In the genomic region with DNA sequence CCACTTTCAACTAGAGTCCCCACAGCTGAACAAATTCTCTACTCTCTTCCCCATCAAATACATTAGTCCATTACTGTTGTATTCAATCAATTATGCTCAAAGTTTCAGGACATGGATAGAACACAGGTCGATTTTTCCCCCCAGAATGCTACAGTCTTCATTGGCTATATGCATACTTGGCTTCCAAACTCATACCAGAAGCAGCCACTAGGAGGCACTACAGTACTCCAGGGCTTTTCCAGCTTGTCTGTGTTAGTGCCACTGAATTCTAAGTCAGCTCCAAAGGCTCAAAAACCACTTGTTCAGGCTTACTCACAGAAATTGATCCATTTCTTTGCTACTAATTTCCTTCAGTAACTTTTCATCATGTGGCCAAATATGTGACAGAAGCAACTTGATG, we compare ENCODE assay signal across 9 mouse cellular contexts.
DNase-seq lines count a peak whose midpoint lies in the region; ATAC-seq and TF ChIP-seq lines count a peak whose summit lies in the region.
"Had no signal": no experiment of that assay in that cellular context is flagged by ENCODE, and none has a peak within 500 bp of the region (broad histone marks: within the 10 kb centered on the region; RNA-seq: fewer than 3 reads in every experiment).

No protein-coding gene starts in this region.

- no peak overlapping the region for H3K9ac ChIP-seq in kidney, postnatal 0 days (ENCODE audit: low read depth, low read length)
- no peak overlapping the region for H3K9ac ChIP-seq in kidney, embryonic 16.5 days (replicated peaks; ENCODE audit: low read length)
- H3K9ac ChIP-seq: embryonic facial prominence, embryonic 15.5 days had no signal

- 52% methylated on average over 1 of the region's 1 CpGs for WGBS in kidney, postnatal 0 days
- WGBS in kidney, embryonic 16.5 days: 60% methylated on average over 1 of the region's 1 CpGs

- no peak overlapping the region for H3K4me2 ChIP-seq in kidney, postnatal 0 days (ENCODE audit: low read length)
- no peak overlapping the region for H3K4me2 ChIP-seq in kidney, embryonic 16.5 days (replicated peaks; ENCODE audit: low read depth, low read length)
- H3K4me2 ChIP-seq: embryonic facial prominence, embryonic 15.5 days had no signal

- H3K36me3 ChIP-seq in kidney, postnatal 0 days (ENCODE audit: insufficient read depth, low read length): no peaks in the 10 kb centered on the region
- H3K36me3 ChIP-seq in kidney, embryonic 16.5 days (ENCODE audit: insufficient read depth, low read length): no peaks in the 10 kb centered on the region
- H3K36me3 ChIP-seq: embryonic facial prominence, embryonic 15.5 days had no signal

- no peak for ATAC-seq in cerebellum, adult (ENCODE audit: insufficient number of reproducible peaks, low FRiP score, low TSS enrichment)
- no peak for ATAC-seq in kidney, postnatal 0 days (replicated peaks; ENCODE audit: low FRiP score, low read depth)
- ATAC-seq in kidney, embryonic 16.5 days (ENCODE audit: low FRiP score, low TSS enrichment): no peak

- no peaks in the 10 kb centered on the region for H3K27me3 ChIP-seq in kidney, postnatal 0 days (ENCODE audit: insufficient read depth, low read length)
- no peaks in the 10 kb centered on the region for H3K27me3 ChIP-seq in kidney, embryonic 16.5 days (ENCODE audit: insufficient read depth, low read length)
- H3K27me3 ChIP-seq: embryonic facial prominence, embryonic 15.5 days had no signal

- H3K9me3 ChIP-seq in kidney, postnatal 0 days (replicated peaks; ENCODE audit: low read length): no peaks in the 10 kb centered on the region
- no peaks in the 10 kb centered on the region for H3K9me3 ChIP-seq in kidney, embryonic 16.5 days (ENCODE audit: low read length)
- H3K9me3 ChIP-seq: embryonic facial prominence, embryonic 15.5 days had no signal

- no peak overlapping the region for H3K4me3 ChIP-seq in kidney, postnatal 0 days (replicated peaks; ENCODE audit: low read depth, low read length)
- no peak overlapping the region for H3K4me3 ChIP-seq in kidney, embryonic 16.5 days (ENCODE audit: low read length)
- H3K4me3 ChIP-seq: embryonic facial prominence, embryonic 15.5 days had no signal

- DNase-seq in cerebellum, postnatal 10 days: peak; percentile 69 to 74
- DNase-seq in kidney, postnatal 0 days (ENCODE audit: low spot score): peak; percentile 51
- DNase-seq in urinary bladder, postnatal 25 days (ENCODE audit: low spot score): peak; percentile 23
- DNase-seq in urinary bladder, adult 2 months (ENCODE audit: low spot score): no peak
- peak; percentile 35 for DNase-seq in lung, postnatal 10 days
- no peak for DNase-seq in ovary, postnatal 36 days (ENCODE audit: low spot score)

- no peaks in the 10 kb centered on the region for H3K4me1 ChIP-seq in kidney, postnatal 0 days (replicated peaks; ENCODE audit: insufficient read depth, low read length)
- 0 out of 2 replicates have a peak, but pooled peaks cover 5% of the 10 kb centered on the region for H3K4me1 ChIP-seq in kidney, embryonic 16.5 days (ENCODE audit: insufficient read depth, low read length)
- H3K4me1 ChIP-seq: embryonic facial prominence, embryonic 15.5 days had no signal

- TF ChIP-seq CTCF in kidney, postnatal 0 days (IDR thresholded peaks at IDR 0.05; ENCODE audit: low read depth): peak; percentile 77

- no peak overlapping the region for H3K27ac ChIP-seq in kidney, postnatal 0 days
- no peak overlapping the region for H3K27ac ChIP-seq in kidney, embryonic 16.5 days (ENCODE audit: low read length)
- H3K27ac ChIP-seq: embryonic facial prominence, embryonic 15.5 days had no signal

Comparison
In these comparisons a context has a peak if more than half of its experiments do, and no peak if none do; other contexts are left out.
1. DNase-seq: peak in cerebellum, postnatal 10 days (2 of 2), kidney, postnatal 0 days (single experiment), urinary bladder, postnatal 25 days (single experiment) and lung, postnatal 10 days (single experiment); none in urinary bladder, adult 2 months (single experiment) and ovary, postnatal 36 days (single experiment).